Mouse (Mus musculus) kidney, postnatal 0 days (tissue): ENCODE results near the gene Ttc41. TPM values are rescaled to one million over a fixed set of nuclear protein-coding genes. Genes with fewer than 3 reads are reported as not detected.
A peak's percentile ranks its signal among the peaks of the same experiment; 100 is the strongest.

ENCODE experiments used
- ATAC-seq: fragments of 200-750 bp; cut with Nextera tagmentation; replicated peaks from 2 replicates; pipeline ENCODE4 v1.8.0; 2017; ENCODE audit warnings: low read depth, moderate number of reproducible peaks, moderate TSS enrichment, moderate library complexity; ENCODE audit not compliant: low FRiP score
- DNase-seq: peaks from one replicate; pipeline ENCODE4 v3.0.0-alpha.2; 2016; ENCODE audit warnings: low spot score
- H3K27ac ChIP-seq: fragments of 300-500 bp; sonication (generic); 2 replicates; pipeline ENCODE4 v1.5.1; 2014; ENCODE audit warnings: mild to moderate bottlenecking
- H3K27me3 ChIP-seq: fragments of 300-500 bp; sonication (generic); 2 replicates; pipeline ENCODE4 v1.6.1; 2014; ENCODE audit warnings: low read length, mixed read lengths; ENCODE audit not compliant: insufficient read depth
- H3K36me3 ChIP-seq: fragments of 300-500 bp; sonication (generic); 2 replicates; pipeline ENCODE4 v1.6.1; 2014; ENCODE audit warnings: low read length, mixed read lengths; ENCODE audit not compliant: insufficient read depth
- H3K4me1 ChIP-seq: fragments of 300-500 bp; sonication (generic); replicated peaks from 2 replicates; pipeline ENCODE4 v1.6.1; 2014; ENCODE audit warnings: antibody characterized with exemption, low read length, mixed read lengths; ENCODE audit not compliant: insufficient read depth
- H3K4me2 ChIP-seq: fragments of 300-500 bp; sonication (generic); 2 replicates; pipeline ENCODE4 v1.6.1; 2014; ENCODE audit warnings: mild to moderate bottlenecking, low read length, moderate library complexity, mixed read lengths
- H3K4me3 ChIP-seq: fragments of 300-500 bp; sonication (generic); replicated peaks from 2 replicates; pipeline ENCODE4 v1.5.1; 2014; ENCODE audit warnings: low read depth, low read length
- H3K9ac ChIP-seq: fragments of 300-500 bp; sonication (generic); 2 replicates; pipeline ENCODE4 v1.6.1; 2014; ENCODE audit warnings: low read depth, low read length
- H3K9me3 ChIP-seq: fragments of 300-500 bp; sonication (generic); replicated peaks from 2 replicates; pipeline ENCODE4 v1.6.1; 2016; ENCODE audit warnings: low read length, inconsistent platforms, mixed read lengths
- CTCF ChIP-seq: IDR thresholded peaks from 2 replicates; pipeline ENCODE4 v1.5.1; 2016; ENCODE audit warnings: antibody characterized with exemption, low read depth, mild to moderate bottlenecking, moderate library complexity
- WGBS: fragments of 180-500 bp; shearing (Covaris S2); extraction: QIAGEN DNeasy Blood & Tissue Kit; methylation state at CpG from one replicate; pipeline ENCODE4 v1.1.7; 2014; 5-methylcytosine and 5-hydroxymethylcytosine counted together
- polyA plus RNA-seq: library from polyadenylated mRNA; unstranded; fragments of >200 nt; fragmentation: Nextera tagmentation; extraction: Ambion mirVana; gene quantifications from 2 replicates; pipeline ENCODE4 v1.2.1, GENCODE M21; 2015

Gene Ttc41
- polyA plus RNA-seq, 1 experiment from 2014 or later: 1.3 TPM

- H3K36me3 ChIP-seq: no peaks in the 10 kb centered on the region
- 68% methylated on average over 5 of the region's 5 CpGs for WGBS
- no peak overlapping the region for H3K9ac ChIP-seq
- ATAC-seq (no peak; the same call in 1 of the 2 replicates), DNase-seq (no peak)
- no peaks in the 10 kb centered on the region for H3K4me1 ChIP-seq
- no peak for TF ChIP-seq CTCF
- no peak overlapping the region for H3K4me2 ChIP-seq
- no peak overlapping the region for H3K4me3 ChIP-seq
- H3K27me3 ChIP-seq: no peaks in the 10 kb centered on the region
- H3K27ac ChIP-seq: peak overlapping the region; percentile 10; the same call in 1 of the 2 replicates
- no peaks in the 10 kb centered on the region for H3K9me3 ChIP-seq
Observed at GRCm38 (mm10) chr10:86771701-86772100, 66.1 kb downstream of the Ttc41 start.

GRCm38 (mm10) chr10:86772231-86772631 is 66.6 kb downstream of the Ttc41 start:
- H3K9me3 ChIP-seq: no peaks in the 10 kb centered on the region
- peak overlapping the region; percentile 10; the same call in 1 of the 2 replicates for H3K27ac ChIP-seq
- no peak overlapping the region for H3K4me3 ChIP-seq
- 60% methylated on average over 6 of the region's 6 CpGs for WGBS
- TF ChIP-seq CTCF: no peak
- H3K4me2 ChIP-seq: no peak overlapping the region
- no peaks in the 10 kb centered on the region for H3K27me3 ChIP-seq
- no peaks in the 10 kb centered on the region for H3K36me3 ChIP-seq
- ATAC-seq (no peak; the same call in 1 of the 2 replicates), DNase-seq (peak; percentile 35)
- H3K9ac ChIP-seq: no peak overlapping the region
- no peaks in the 10 kb centered on the region for H3K4me1 ChIP-seq

DNA sequence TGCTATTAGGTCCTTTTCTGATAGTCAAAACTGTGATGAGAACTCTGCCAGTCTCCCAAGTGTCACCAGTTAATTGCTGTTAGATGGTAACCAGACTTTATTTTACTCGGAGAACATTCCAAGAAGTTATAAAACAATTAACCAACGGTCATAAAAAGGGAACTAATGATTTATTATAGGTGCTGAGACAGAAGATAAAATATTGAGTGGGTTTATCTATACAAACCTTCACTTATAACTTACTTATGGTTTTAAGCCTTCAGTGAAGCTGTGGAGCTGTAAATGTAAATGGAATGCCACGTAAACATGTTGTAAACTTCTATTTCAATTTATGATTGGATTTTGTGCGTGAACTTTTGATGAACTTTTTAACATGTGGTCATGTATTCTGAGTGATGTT is 67.7 kb downstream of the Ttc41 start:
- Histone ChIP-seq H3K4me1 (0 out of 2 replicates have a peak, but pooled peaks cover 6% of the 10 kb centered on the region), H3K36me3 (no peaks in the 10 kb centered on the region), H3K9me3 (no peaks in the 10 kb centered on the region), H3K4me2 (no peak overlapping the region), H3K27me3 (no peaks in the 10 kb centered on the region), H3K9ac (no peak overlapping the region), H3K27ac (no peak overlapping the region), H3K4me3 (no peak overlapping the region)
- 29% methylated on average over 4 of the region's 4 CpGs for WGBS
- no peak for ATAC-seq
- no peak for DNase-seq
- no peak for TF ChIP-seq CTCF

DNA sequence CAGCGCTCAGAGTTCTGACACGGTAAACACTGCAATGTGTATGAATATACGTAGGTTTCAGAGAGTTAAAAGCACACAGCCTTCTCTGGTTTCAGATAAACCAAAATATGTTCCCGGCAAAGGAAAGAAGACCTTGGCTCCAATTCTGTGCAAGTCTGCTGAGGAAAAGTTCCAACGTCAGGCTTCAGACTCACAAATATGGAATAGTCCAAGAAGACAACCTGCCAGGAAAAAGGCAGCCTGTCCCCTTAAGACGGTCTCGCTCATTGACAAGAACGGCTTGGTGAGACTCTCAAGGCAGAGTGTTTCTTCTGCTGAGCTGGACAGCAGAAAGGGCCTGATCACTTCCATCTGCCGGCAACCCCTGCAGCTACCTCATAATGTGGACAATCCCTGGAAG is 70.7 kb downstream of the Ttc41 start:
- ATAC-seq (no peak), DNase-seq (peak; percentile 39)
- H3K27ac ChIP-seq: no peak overlapping the region
- H3K4me3 ChIP-seq: no peak overlapping the region
- no peak overlapping the region for H3K4me2 ChIP-seq
- H3K9me3 ChIP-seq: no peaks in the 10 kb centered on the region
- H3K4me1 ChIP-seq: peaks cover 6% of the 10 kb centered on the region; the same call in 1 of the 2 replicates
- no peaks in the 10 kb centered on the region for H3K27me3 ChIP-seq
- TF ChIP-seq CTCF: no peak
- 63% methylated on average over 9 of the region's 9 CpGs for WGBS
- no peak overlapping the region for H3K9ac ChIP-seq
- no peaks in the 10 kb centered on the region for H3K36me3 ChIP-seq

DNA sequence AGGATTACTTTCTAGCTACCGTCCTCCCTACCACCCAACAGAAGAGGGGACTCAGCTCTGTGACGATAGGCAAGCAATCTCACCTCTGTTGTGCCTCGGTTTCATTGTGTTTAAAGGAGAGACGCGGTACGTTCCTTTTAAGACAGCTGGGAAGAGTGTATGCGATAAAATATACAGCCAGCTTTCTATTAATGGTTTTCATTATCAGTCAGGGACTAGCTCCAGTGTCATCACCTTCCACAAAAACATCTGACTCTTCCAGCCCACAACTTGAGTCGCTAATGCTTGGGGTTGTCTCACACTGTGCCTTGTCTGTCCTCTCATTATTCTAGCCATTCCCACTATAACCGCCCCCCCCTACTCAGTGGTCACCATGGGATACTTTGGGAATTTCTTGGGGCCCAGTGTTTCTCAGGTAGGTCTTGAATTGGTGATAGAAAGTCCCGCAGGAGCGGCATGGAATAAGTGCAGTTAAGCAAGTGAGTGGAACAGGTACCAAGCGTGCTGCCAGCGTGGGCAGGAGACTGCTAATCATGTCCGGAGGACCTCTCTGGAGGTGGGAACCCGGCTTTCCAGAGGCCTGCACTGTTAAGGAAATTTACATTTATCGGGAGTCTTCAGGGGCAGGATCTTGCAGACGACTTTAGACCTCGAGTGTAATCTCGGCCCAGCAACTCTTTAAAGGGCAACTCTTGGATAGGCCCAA is 72.2 kb downstream of the Ttc41 start:
- H3K4me2 ChIP-seq: peak overlapping the region; percentile 99
- 50% methylated on average over 19 of the region's 19 CpGs for WGBS
- H3K27ac ChIP-seq: peak overlapping the region; percentile 78
- peak overlapping the region; percentile 65 for H3K4me3 ChIP-seq
- no peak for ATAC-seq
- DNase-seq: no peak
- H3K4me1 ChIP-seq: peaks cover 6% of the 10 kb centered on the region; the same call in 1 of the 2 replicates
- H3K36me3 ChIP-seq: no peaks in the 10 kb centered on the region
- H3K9ac ChIP-seq: 0 out of 2 replicates have a peak overlapping the region, but pooled peaks have one; percentile 42
- TF ChIP-seq CTCF: no peak
- H3K27me3 ChIP-seq: no peaks in the 10 kb centered on the region
- H3K9me3 ChIP-seq: no peaks in the 10 kb centered on the region

- no peaks in the 10 kb centered on the region for H3K9me3 ChIP-seq
- peak; percentile 97 for ATAC-seq
- TF ChIP-seq CTCF: no peak
- H3K27ac ChIP-seq: peak within 1 kb of the TSS; percentile 78
- H3K27me3 ChIP-seq: no peaks in the 10 kb centered on the region
- peaks cover 6% of the 10 kb centered on the region; the same call in 1 of the 2 replicates for H3K4me1 ChIP-seq
- H3K36me3 ChIP-seq: no peaks in the 10 kb centered on the region
- peak within 1 kb of the TSS; percentile 73 for H3K9ac ChIP-seq
- WGBS: under 1% methylated on average over 44 of the region's 44 CpGs
- H3K4me2 ChIP-seq: peak within 1 kb of the TSS; percentile 99
- peak; percentile 98 for DNase-seq
- peak within 1 kb of the TSS; percentile 65 for H3K4me3 ChIP-seq
Observed at GRCm38 (mm10) chr10:86778398-86779116, 72.9 kb downstream of the Ttc41 start, which contains the start of gene Nt5dc3. Gene Nt5dc3, plus strand, starts transcription at chr10:86779005.
